Mouse (Mus musculus) left cerebral cortex, postnatal 4 days (tissue): Measurements from ENCODE around the gene Slit3. TPM values are rescaled to one million over a fixed set of nuclear protein-coding genes. Genes with fewer than 3 reads are reported as not detected.

Experiments used
- DNase-seq: peaks from one replicate; pipeline ENCODE4 v3.0.0-alpha.2; 2022
- intact Hi-C: fragments of 180-260 bp; cut with DNase I; formaldehyde crosslinking; loops from one replicate; pipeline ENCODE4 v1.15.1; 2025
- total RNA-seq, 2 experiments: library from RNA; stranded (reverse); gene quantifications; 2 replicates each; pipeline ENCODE4 v1.2.3; 2021

Gene Slit3
- total RNA-seq, 2 experiments from 2014 or later = 21.2 to 29.1 TPM

DNA sequence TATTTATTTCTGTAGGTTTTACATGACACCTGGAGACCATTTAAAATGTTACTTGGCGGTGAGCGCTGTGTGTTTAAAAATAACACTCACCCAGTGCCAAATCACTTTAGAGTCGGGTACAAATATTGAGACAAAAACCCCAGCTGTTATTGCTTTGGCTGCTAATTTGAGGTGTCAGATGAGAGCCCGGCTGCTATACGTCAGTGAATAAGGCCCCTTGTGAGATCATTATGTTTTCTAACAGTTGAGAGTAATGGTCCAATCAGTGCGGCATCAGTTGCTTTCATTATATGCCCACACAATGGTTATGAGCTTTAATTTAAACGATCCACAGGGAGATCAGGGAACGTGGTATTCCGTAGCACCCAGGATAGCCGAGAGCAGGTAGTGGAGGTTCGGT is 435.2 kb downstream of the Slit3 start:
- intact Hi-C loops = no loop called here
- no peak for DNase-seq

- intact Hi-C loops = no loop called here
- no peak for DNase-seq
Measured at GRCm38 (mm10) chr11:35557476-35557875, 436.5 kb downstream of the Slit3 start.

DNA sequence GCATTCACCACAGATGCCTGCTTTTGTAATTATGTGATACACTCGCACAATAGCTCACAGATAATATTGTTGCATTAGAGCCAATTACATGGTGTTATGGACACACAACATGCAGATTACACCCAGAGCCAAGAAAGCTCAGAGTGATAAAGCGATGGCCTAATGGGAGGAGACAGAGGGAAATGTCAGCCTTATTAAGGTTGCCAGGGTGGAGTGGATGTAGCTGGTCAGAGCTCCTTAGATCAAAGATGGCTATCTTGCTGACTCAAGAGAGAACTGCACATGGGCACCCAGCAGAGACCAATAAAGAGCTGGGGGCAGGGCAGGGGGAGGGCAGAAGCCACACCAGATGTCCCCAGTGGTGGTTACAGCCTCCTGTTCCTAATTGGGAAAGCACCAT is 437.3 kb downstream of the Slit3 start:
- no peak for DNase-seq
- intact Hi-C loops = no loop called here

GRCm38 (mm10) chr11:35559386-35559785 is 438.4 kb downstream of the Slit3 start:
- intact Hi-C loops = no loop called here
- no peak for DNase-seq

- intact Hi-C loops = no loop called here
- peak; percentile 75 for DNase-seq
Measured at GRCm38 (mm10) chr11:35561760-35562159, 440.7 kb downstream of the Slit3 start.

DNA sequence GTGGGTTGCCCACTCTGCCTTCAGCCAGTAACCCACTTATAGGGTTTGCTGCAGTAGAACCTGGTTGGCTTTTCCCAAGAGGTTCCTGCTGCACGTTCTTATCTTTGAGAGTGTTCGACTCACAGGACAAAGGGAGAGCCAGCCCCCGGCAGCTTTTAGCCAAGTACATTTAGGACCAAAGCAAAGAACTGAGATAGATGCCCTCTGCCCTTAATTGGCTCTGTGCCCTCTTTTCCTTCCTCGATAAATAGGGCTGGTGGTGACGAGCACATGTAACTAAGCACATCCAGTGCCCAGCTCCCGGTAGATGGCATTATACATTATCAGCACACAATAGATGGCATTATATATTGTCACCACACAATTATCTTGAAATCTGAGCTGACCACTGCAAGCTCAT is 444.3 kb downstream of the Slit3 start:
- no peak for DNase-seq
- intact Hi-C loops = no loop called here

- DNase-seq = no peak
- intact Hi-C loops = no loop called here
Measured at GRCm38 (mm10) chr11:35566686-35567085, 445.7 kb downstream of the Slit3 start.

- DNase-seq = no peak
- intact Hi-C loops = no loop called here
Measured at GRCm38 (mm10) chr11:35569126-35569916, 448.3 kb downstream of the Slit3 start.

DNA sequence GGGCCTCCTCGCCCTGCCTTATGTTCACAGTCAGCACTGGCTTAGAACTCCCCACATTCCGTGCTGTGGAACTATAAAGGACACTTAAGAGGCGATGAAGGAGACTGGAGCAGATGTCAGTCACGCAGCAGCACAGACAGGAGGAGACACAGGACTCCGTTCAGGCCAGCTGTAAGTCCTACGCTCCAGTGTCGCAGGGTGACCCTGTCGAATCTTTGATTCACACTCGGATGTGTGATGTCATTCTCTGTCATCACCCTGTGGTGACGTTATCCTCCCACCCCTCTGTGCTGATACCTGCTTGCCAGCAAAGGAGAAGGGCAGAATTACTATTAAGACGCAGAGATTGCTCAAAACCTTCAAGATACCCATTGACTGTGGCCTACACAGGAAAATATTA is 448.9 kb downstream of the Slit3 start:
- no peak for DNase-seq
- intact Hi-C loops = no loop called here

- intact Hi-C loops = no loop called here
- no peak for DNase-seq
Measured at GRCm38 (mm10) chr11:35571910-35572309, 450.9 kb downstream of the Slit3 start.

GRCm38 (mm10) chr11:35578796-35579195 is 457.8 kb downstream of the Slit3 start:
- DNase-seq = no peak
- intact Hi-C loops = no loop called here

DNA sequence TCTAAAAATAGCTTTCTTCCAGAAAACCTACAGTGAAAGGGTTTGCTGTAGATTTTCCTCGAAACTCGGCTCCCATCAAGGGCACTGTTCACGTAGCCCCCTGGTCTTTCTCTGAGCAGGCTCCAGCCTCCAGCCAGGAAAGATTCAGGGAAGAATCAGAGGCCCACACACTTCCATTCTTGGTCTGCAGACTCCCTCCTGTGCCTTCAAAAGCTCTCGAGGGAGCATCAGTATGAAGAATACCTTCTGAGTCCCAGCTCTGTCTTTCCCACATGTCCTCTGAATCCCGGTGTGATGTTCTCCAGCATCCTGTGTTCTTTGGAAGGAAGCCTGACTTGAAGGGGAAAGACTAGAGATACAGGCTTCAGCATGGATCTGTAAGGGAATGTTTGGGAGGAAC is 461.6 kb downstream of the Slit3 start:
- DNase-seq = no peak
- intact Hi-C loops = no loop called here

DNA sequence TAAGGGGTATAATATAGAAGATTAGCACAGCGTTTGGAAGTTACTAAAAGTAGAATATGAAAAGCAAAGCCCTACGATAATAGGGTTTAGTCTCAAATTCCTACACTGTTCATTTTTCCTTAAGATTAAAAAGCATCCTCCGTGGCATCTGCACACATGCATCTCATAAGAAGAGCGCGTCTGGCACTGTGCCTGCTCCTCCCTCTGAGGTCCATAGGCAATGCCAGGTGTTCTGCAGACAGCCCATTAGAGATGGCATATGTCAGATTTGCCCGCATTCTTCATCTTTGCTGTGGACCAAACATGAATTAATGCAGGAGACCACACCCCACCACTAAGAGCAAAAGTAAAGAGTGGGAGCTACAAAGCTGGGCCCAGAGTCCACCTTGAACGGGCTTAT is 462.6 kb downstream of the Slit3 start:
- intact Hi-C loops = no loop called here
- peak; percentile 58 for DNase-seq

GRCm38 (mm10) chr11:35587174-35587959 is 466.3 kb downstream of the Slit3 start:
- DNase-seq = peak; percentile 99
- intact Hi-C loops = no loop called here

DNA sequence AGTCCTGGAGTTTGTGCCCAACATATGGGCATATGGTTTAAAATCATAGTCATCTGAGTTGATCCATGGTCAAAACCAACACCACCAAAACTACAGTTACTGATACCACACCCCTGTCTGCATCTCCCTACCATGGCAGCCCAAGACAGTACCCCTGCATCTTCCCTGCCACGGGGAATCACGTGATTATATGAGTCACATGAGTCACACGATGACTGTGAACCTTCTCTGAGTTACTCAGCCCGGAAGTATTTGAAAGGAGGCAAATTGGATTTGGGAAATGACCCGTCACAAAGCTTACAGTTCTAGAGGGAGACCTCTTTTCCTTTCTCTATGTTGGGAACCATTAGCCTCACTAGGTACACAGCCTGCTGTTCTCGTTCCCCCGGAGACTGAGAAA is 468.9 kb downstream of the Slit3 start:
- intact Hi-C loops = no loop called here
- no peak for DNase-seq

DNA sequence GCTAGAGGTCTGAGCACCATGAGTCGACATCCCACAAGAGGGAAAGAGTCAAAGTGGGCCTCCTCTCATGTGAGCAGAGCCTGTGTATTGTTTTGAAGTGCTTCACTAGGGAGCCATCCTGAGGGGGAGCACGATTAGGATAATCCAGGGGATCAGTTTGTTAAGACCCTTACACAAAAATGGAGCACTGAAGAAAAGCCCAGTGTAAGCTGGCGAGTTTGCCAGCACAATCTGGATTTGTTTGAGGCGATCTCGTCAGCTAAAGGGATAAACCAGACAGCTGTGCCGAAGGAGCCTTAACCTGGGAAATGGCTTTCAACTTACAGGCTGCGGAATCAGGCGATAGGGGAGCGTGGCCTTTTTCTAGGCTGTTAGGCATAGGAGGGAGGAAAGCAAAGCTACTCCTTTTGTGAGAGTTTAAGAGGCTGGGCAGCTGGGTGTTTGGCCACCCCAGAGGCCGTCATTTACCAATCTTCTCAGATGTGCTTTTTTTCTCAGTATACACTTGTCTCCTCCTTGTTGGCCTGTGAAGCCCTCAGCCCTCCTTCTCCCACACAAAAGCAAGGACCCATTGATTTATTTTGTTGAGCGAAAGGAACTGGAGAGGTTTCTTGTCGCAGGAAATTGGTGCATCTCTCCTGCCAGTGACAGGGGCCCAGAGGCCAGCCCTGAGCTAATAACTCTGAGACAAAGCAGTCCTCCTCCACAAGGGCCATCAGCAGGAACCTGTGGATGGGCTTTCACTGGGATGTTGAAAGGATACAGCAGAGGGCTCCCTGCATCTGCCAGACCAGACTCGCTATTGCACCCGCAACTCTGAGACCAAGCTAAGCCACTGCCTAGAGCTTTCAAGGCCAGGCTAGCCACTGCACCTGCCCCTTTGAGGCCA is 472.4 kb downstream of the Slit3 start:
- intact Hi-C loops = no loop called here
- DNase-seq = no peak

DNA sequence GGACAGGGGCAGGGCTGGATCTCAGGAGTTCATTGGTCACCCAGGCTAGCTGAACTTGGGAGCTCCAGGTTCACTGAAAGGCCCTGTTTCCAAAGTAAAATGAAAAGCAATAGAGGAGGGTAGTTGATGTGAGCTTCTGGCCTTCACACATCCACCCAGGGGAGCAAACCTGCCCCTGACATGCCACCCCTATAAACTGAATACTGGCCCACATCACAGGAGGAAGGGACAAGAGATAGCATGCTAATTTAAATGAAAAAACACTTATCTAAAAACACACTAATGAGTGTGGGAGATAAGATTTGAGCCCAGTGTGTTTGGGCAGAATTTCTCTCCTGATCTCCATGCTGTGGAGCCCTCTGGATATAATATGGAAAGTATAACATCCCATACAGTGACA is 475.0 kb downstream of the Slit3 start:
- DNase-seq = no peak
- intact Hi-C loops = no loop called here

DNA sequence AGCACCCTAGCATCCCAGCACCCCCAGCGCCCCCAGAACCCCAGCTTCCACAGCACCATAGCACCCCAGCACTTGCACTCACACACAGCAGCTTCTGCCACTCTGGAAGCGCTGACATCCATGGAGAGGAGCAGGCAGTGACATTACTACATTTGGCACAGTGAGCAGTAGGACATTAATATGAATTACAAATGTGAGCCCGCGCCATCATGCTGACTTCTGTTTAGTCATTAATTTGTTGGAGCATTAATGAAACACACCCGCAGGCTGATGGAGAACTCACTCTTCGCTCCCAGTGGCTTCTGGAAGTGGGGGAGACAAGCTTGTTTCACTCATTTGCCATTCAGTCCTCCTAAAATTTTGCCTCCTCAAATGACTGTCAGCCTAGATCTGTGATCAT is 476.9 kb downstream of the Slit3 start:
- intact Hi-C loops = no loop called here
- no peak for DNase-seq

DNA sequence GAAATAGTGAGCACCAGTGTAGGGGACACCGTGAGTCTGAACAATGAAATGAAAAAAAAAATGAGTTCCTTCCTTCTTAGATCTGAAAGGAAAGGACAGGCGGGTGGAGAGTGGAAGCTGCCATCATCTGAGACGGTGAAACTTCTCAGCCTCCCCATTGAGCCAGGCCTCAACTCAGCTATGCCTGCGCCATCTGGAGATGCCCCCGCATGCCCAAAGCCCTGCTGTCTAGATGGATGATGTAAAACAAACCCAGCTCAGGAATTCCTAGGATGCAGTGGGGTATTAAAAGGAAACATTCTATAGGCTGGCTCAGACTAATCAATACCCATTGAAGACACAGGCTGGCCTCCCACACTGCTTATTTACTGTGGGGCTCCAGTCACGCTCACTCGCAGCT is 477.7 kb downstream of the Slit3 start:
- no peak for DNase-seq
- intact Hi-C loops = no loop called here

DNA sequence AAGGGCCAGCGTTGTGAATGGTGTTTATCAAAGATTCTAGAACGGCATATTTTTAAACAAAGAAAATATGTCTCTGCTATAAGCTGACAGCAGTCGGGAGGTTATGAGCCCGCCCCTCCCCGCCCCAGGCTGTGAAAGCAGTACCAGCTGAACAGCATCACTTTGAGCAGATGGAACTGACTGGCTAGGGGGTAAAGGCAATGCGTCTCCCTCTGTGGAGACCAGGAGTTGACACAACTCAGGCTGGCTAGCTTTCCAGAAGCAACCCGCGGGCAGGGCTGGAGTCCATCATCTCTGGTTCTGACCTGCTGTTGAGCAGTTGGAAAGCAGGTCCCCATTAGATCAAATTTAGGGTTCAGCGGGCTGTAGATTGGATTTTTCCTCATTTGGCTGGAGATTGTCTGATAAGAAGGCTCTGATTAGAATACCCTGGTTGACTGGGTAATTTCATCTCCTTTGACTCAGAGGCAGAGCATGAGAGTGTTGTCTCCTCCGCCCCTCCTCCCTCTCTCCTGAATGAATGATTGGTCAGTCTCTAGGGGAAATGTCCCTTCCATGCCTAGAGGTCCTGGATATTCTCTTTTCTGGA is 480.7 kb downstream of the Slit3 start:
- peak; percentile 73 for DNase-seq
- intact Hi-C loops = no loop called here

DNA sequence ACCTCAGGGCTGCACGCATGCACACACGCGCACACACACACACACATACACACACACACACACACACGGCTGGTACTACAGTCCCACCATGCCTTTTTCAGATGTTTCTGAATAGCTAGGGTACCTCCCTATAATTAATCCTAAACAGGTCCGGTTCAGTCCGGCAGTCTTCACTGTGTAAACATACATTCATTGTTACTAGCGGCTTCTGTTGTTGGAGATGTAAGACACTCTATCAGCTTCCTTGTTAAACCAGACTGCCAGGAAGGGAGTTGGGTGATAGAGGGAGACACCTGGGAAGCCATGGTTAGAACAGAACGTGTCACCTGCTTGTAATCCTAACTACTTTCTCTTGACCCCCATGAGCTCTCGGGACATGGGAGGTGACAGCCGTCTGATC is 481.6 kb downstream of the Slit3 start:
- intact Hi-C loops = no loop called here
- DNase-seq = no peak
